Comparison of ENCODE assay signal across 14 mouse cellular contexts in the genomic region with DNA sequence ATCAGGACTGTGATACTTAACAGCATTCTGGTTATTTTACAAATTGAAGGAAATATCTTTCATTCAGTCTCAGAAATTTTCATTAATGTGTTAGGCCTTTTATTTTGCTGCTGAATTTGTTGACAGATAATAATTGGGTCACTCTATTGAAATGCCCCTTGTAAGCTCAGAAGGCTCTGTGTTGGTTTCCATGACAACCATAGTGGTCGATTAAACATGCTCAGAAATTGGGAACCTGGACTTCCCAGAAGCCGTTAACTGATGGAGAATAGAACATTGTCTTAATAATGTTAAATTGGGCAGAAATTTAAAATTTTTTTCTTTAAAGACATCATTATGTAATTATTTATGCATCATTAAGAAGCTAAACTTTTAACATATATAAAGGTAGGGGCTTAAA. TPM values are rescaled to one million over a fixed set of nuclear protein-coding genes. Genes with fewer than 3 reads are reported as not detected.
DNase-seq lines count a peak whose midpoint lies in the region; ATAC-seq lines count a peak whose summit lies in the region.
"Had no signal": no experiment of that assay in that cellular context is flagged by ENCODE, and none has a peak within 500 bp of the region (broad histone marks: within the 10 kb centered on the region; RNA-seq: fewer than 3 reads in every experiment).

No protein-coding gene starts in this region.

- H3K4me3 ChIP-seq in neural tube, embryonic 11.5 days (ENCODE audit: low read depth, low read length) = no peak overlapping the region
- no peak overlapping the region for H3K4me3 ChIP-seq in neural tube, embryonic 15.5 days (replicated peaks)
- H3K4me3 ChIP-seq in forebrain, embryonic 12.5 days (replicated peaks) = no peak overlapping the region
- H3K4me3 ChIP-seq in hindbrain, embryonic 16.5 days (ENCODE audit: low read length) = no peak overlapping the region
- H3K4me3 ChIP-seq: liver, embryonic 12.5 days; myocyte had no signal

- no peaks in the 10 kb centered on the region for H3K27me3 ChIP-seq in neural tube, embryonic 11.5 days (ENCODE audit: control insufficient read depth, insufficient read depth, low read length)
- H3K27me3 ChIP-seq in neural tube, embryonic 15.5 days (replicated peaks) = no peaks in the 10 kb centered on the region
- 0 out of 2 replicates have a peak, but pooled peaks cover 2% of the 10 kb centered on the region for H3K27me3 ChIP-seq in forebrain, embryonic 12.5 days
- H3K27me3 ChIP-seq in hindbrain, embryonic 16.5 days (replicated peaks; ENCODE audit: control insufficient read depth, insufficient read depth, low read length) = no peaks in the 10 kb centered on the region
- H3K27me3 ChIP-seq: liver, embryonic 12.5 days had no signal

- no peaks in the 10 kb centered on the region for H3K9me3 ChIP-seq in neural tube, embryonic 11.5 days (ENCODE audit: control insufficient read depth, low read length)
- H3K9me3 ChIP-seq in neural tube, embryonic 15.5 days (replicated peaks) = no peaks in the 10 kb centered on the region
- H3K9me3 ChIP-seq in forebrain, embryonic 12.5 days = no peaks in the 10 kb centered on the region
- H3K9me3 ChIP-seq in hindbrain, embryonic 16.5 days (ENCODE audit: control insufficient read depth, low read length) = no peaks in the 10 kb centered on the region
- H3K9me3 ChIP-seq: liver, embryonic 12.5 days had no signal

- H3K9ac ChIP-seq in neural tube, embryonic 11.5 days (ENCODE audit: low read length) = no peak overlapping the region
- no peak overlapping the region for H3K9ac ChIP-seq in neural tube, embryonic 15.5 days (replicated peaks)
- H3K9ac ChIP-seq in forebrain, embryonic 12.5 days = no peak overlapping the region
- H3K9ac ChIP-seq in hindbrain, embryonic 16.5 days (ENCODE audit: low read depth, low read length) = no peak overlapping the region
- H3K9ac ChIP-seq: liver, embryonic 12.5 days had no signal

- no peaks in the 10 kb centered on the region for H3K4me1 ChIP-seq in neural tube, embryonic 11.5 days (ENCODE audit: control insufficient read depth, insufficient read depth, low read length)
- H3K4me1 ChIP-seq in neural tube, embryonic 15.5 days = 0 out of 2 replicates have a peak, but pooled peaks cover 5% of the 10 kb centered on the region
- peaks cover 4% of the 10 kb centered on the region; the same call in 1 of the 2 replicates for H3K4me1 ChIP-seq in forebrain, embryonic 12.5 days
- no peaks in the 10 kb centered on the region for H3K4me1 ChIP-seq in hindbrain, embryonic 16.5 days (ENCODE audit: control insufficient read depth, insufficient read depth, low read depth, low read length)
- H3K4me1 ChIP-seq: liver, embryonic 12.5 days had no signal

- ATAC-seq in neural tube, embryonic 11.5 days (ENCODE audit: insufficient read depth, low FRiP score, low TSS enrichment) = peak; percentile 81
- no peak; the same call in 1 of the 2 replicates for ATAC-seq in neural tube, embryonic 15.5 days (ENCODE audit: low FRiP score)
- ATAC-seq in forebrain, embryonic 12.5 days (ENCODE audit: low FRiP score) = peak; percentile 91
- peak; percentile 79 for ATAC-seq in hindbrain, embryonic 16.5 days
- ATAC-seq: liver, embryonic 12.5 days had no signal

- 36% methylated on average over 2 of the region's 2 CpGs for WGBS in neural tube, embryonic 11.5 days
- whole genome bisulfite sequencing in neural tube, embryonic 15.5 days = 7% methylated on average over 2 of the region's 2 CpGs
- 5% methylated on average over 2 of the region's 2 CpGs for WGBS in forebrain, embryonic 12.5 days
- WGBS in hindbrain, embryonic 16.5 days = 10% methylated on average over 2 of the region's 2 CpGs

- H3K27ac ChIP-seq in neural tube, embryonic 11.5 days (ENCODE audit: low read depth, low read length) = no peak overlapping the region
- H3K27ac ChIP-seq in neural tube, embryonic 15.5 days (replicated peaks) = no peak overlapping the region
- H3K27ac ChIP-seq in forebrain, embryonic 12.5 days = no peak overlapping the region
- H3K27ac ChIP-seq in hindbrain, embryonic 16.5 days (ENCODE audit: low read depth, low read length) = no peak overlapping the region
- H3K27ac ChIP-seq: liver, embryonic 12.5 days had no signal

- peak; percentile 45 for DNase-seq in neural tube, embryonic 11.5 days (ENCODE audit: low spot score)
- DNase-seq in retina, postnatal 1 day = peak; percentile 97
- DNase-seq in kidney, adult 9 months = no peak
- no peak for DNase-seq in layer of hippocampus, postnatal 36 days
- DNase-seq in right cerebral cortex, postnatal 36 days (ENCODE audit: low spot score in 2 of 2) = no peak
- DNase-seq: heart, adult 18-20 months; heart, postnatal 14 days; kidney, adult 18-20 months; lung, postnatal 10 days had no signal

- no peaks in the 10 kb centered on the region for H3K36me3 ChIP-seq in neural tube, embryonic 11.5 days (ENCODE audit: control insufficient read depth, insufficient read depth, low read length)
- H3K36me3 ChIP-seq in neural tube, embryonic 15.5 days = no peaks in the 10 kb centered on the region
- H3K36me3 ChIP-seq in forebrain, embryonic 12.5 days (replicated peaks) = no peaks in the 10 kb centered on the region
- H3K36me3 ChIP-seq in hindbrain, embryonic 16.5 days (ENCODE audit: control insufficient read depth, insufficient read depth, low read length) = no peaks in the 10 kb centered on the region
- H3K36me3 ChIP-seq: liver, embryonic 12.5 days had no signal

- H3K4me2 ChIP-seq in neural tube, embryonic 11.5 days (ENCODE audit: low read depth) = no peak overlapping the region
- H3K4me2 ChIP-seq in neural tube, embryonic 15.5 days = no peak overlapping the region
- H3K4me2 ChIP-seq in forebrain, embryonic 12.5 days = no peak overlapping the region
- no peak overlapping the region for H3K4me2 ChIP-seq in hindbrain, embryonic 16.5 days (ENCODE audit: low read length)
- H3K4me2 ChIP-seq: liver, embryonic 12.5 days had no signal

RNA-seq across cellular contexts. Expression of a gene that starts 20.9 kb away (rescaled TPM):
- 55.8 and 60.7 TPM in 2 replicates for polyA plus RNA-seq in neural tube, embryonic 11.5 days (2014; fragmentation: Nextera tagmentation; extraction: Ambion mirVana)
- 411 and 481 TPM in 2 replicates for polyA plus RNA-seq in neural tube, embryonic 15.5 days (2015; fragmentation: Nextera tagmentation; extraction: Ambion mirVana)
- polyA plus RNA-seq in forebrain, embryonic 12.5 days (2016; fragmentation: Nextera tagmentation; extraction: Ambion mirVana) = 207 and 219 TPM in 2 replicates
- polyA plus RNA-seq in hindbrain, embryonic 16.5 days (2015; fragmentation: Nextera tagmentation; extraction: Ambion mirVana) = 545 and 587 TPM in 2 replicates
- 1,000 to 10,000 TPM; 1,023 to 1,079 TPM for total RNA-seq in layer of hippocampus, postnatal 36 days (2021)
- polyA plus RNA-seq: myocyte had no signal

Comparison
In these comparisons a context has a peak if more than half of its experiments do, and no peak if none do; other contexts are left out.
1. DNase-seq: peak in neural tube, embryonic 11.5 days (single experiment) and retina, postnatal 1 day (single experiment); none in kidney, adult 9 months (single experiment), layer of hippocampus, postnatal 36 days (0 of 2) and right cerebral cortex, postnatal 36 days (0 of 2).